Mouse (Mus musculus) cortical plate, adult 2 months (tissue): ENCODE data around the gene Pfdn2.

ENCODE experiments used
- CTCF ChIP-seq: fragments of 200-500 bp; IDR thresholded peaks from 2 replicates; pipeline ENCODE4 v1.5.1; 2011; ENCODE audit warnings: mild to moderate bottlenecking, control low read depth, low read length; ENCODE audit not compliant: insufficient read depth; ENCODE audit errors: extremely low read depth
- POLR2A ChIP-seq: fragments of 200-500 bp; IDR thresholded peaks from 2 replicates; pipeline ENCODE4 v1.6.1; 2011; ENCODE audit warnings: mild to moderate bottlenecking, low read length, control low read depth; ENCODE audit not compliant: insufficient read depth; ENCODE audit errors: extremely low read depth

DNA sequence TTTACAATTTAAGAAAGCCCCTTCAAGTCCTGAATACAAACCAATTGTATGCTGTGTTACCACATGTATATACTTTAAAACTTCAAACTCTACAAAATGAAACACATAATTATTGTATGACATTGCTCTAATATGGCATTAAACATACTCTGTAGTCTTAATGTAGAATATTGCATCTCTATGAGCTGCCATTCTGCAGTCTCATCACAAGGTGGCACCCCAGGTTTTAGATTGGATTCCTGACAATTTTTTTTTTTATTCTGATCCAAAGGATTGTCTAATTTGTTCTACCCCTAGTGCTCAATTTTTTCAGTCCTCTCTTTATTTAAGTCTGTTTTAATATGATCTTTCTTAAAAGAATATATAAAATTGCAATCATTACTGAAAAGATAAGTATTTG is 24.1 kb upstream of the Pfdn2 start:
- TF ChIP-seq CTCF = no peak
- TF ChIP-seq POLR2A = no peak
